Mouse (Mus musculus) limb, embryonic 14.5 days (tissue): ENCODE results near the gene Krtap10-10. TPM values are rescaled to one million over a fixed set of nuclear protein-coding genes. Genes with fewer than 3 reads are reported as not detected.
"Not testable (repeated sequence)": the region's sequence is repeated elsewhere in the genome, so short reads cannot be mapped to it uniquely, and the experiment has no call there.

Source experiments
- ATAC-seq: fragments of 200-750 bp; cut with Nextera tagmentation; 2 replicates; pipeline ENCODE4 v1.8.0; 2017; ENCODE audit warnings: low read depth, moderate number of reproducible peaks, moderate TSS enrichment; ENCODE audit not compliant: low FRiP score
- DNase-seq: peaks from one replicate; pipeline ENCODE4 v3.0.0-alpha.2; 2015; ENCODE audit warnings: low spot score
- H3K27ac ChIP-seq: fragments of 300-500 bp; sonication (generic); replicated peaks from 2 replicates; pipeline ENCODE4 v1.5.1; 2014; ENCODE audit warnings: low read depth, mild to moderate bottlenecking, low read length, moderate library complexity, mixed read lengths
- H3K27me3 ChIP-seq: fragments of 300-500 bp; sonication (generic); 2 replicates; pipeline ENCODE4 v1.6.1; 2014; ENCODE audit warnings: low read length, mixed read lengths; ENCODE audit not compliant: control insufficient read depth, insufficient read depth
- H3K36me3 ChIP-seq: fragments of 300-500 bp; sonication (generic); 2 replicates; pipeline ENCODE4 v1.6.1; 2014; ENCODE audit warnings: mild to moderate bottlenecking, low read length, moderate library complexity, mixed read lengths; ENCODE audit not compliant: control insufficient read depth, insufficient read depth
- H3K4me1 ChIP-seq: fragments of 300-500 bp; sonication (generic); 2 replicates; pipeline ENCODE4 v1.6.1; 2014; ENCODE audit warnings: antibody characterized with exemption, low read length, mixed read lengths; ENCODE audit not compliant: control insufficient read depth, insufficient read depth
- H3K4me2 ChIP-seq: fragments of 300-500 bp; sonication (generic); replicated peaks from 2 replicates; pipeline ENCODE4 v1.6.1; 2014; ENCODE audit warnings: low read depth, mild to moderate bottlenecking, low read length, moderate library complexity; ENCODE audit not compliant: severe bottlenecking
- H3K4me3 ChIP-seq: fragments of 300-500 bp; sonication (generic); replicated peaks from 2 replicates; pipeline ENCODE4 v1.5.1; 2014; ENCODE audit warnings: low read length
- H3K9ac ChIP-seq: fragments of 300-500 bp; sonication (generic); 2 replicates; pipeline ENCODE4 v1.6.1; 2014; ENCODE audit warnings: mild to moderate bottlenecking, low read depth, low read length, moderate library complexity; ENCODE audit not compliant: severe bottlenecking
- H3K9me3 ChIP-seq: fragments of 300-500 bp; sonication (generic); 2 replicates; pipeline ENCODE4 v1.6.1; 2016; ENCODE audit warnings: low read length; ENCODE audit not compliant: control insufficient read depth
- POLR2A ChIP-seq: fragments of 200-500 bp; IDR thresholded peaks from 2 replicates; pipeline ENCODE4 v1.8.0; 2012; ENCODE audit warnings: inconsistent platforms, mild to moderate bottlenecking, moderate library complexity, borderline replicate concordance; ENCODE audit not compliant: insufficient read depth, insufficient read length; ENCODE audit errors: extremely low read depth
- WGBS: fragments of 180-500 bp; shearing (Covaris S2); extraction: QIAGEN DNeasy Blood & Tissue Kit; methylation state at CpG from one replicate; pipeline ENCODE4 v1.1.7; 2014; 5-methylcytosine and 5-hydroxymethylcytosine counted together
- polyA plus RNA-seq, 2 experiments: library from polyadenylated mRNA; depleted of rRNA in 1 of 2; stranded (reverse) in 1 of 2; unstranded in 1 of 2; fragments of >200 nt; fragmentation: Nextera tagmentation in 1 of 2; extraction: Ambion mirVana in 1 of 2; gene quantifications; 2 replicates each; pipeline versions ENCODE4 v1.2.1 to v1.2.3; 2012 to 2014

Gene Krtap10-10
- polyA plus RNA-seq (2012; rRNA removed), result 0.08 and 0.14 TPM in 2 replicates
- polyA plus RNA-seq (2014; fragmentation: Nextera tagmentation; extraction: Ambion mirVana), result not detected in 2 replicates

DNA sequence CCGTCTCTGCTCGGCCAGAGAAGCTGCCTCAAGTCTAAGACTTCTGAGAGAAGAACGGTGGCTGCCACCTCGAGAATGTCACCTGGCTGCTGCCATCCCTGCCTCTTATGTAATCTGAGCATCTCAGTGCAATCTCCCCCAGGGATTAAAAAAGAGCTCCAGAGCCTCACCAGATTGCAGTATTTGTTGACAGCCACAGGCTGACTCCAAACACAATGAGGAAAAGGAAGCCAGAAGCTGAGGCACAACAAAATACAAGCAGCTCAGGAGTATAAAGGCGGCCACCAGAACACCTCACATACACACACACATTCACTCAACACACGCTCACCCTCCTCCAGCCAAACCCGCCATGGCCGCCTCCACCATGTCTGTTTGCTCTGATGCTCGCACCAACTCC lies at the start of gene Krtap10-10:
Krtap10-10 (plus strand) TSS at position 301 of the 400 bp plus-strand sequence.
- no peaks in the 10 kb centered on the region for H3K9me3 ChIP-seq

DNA sequence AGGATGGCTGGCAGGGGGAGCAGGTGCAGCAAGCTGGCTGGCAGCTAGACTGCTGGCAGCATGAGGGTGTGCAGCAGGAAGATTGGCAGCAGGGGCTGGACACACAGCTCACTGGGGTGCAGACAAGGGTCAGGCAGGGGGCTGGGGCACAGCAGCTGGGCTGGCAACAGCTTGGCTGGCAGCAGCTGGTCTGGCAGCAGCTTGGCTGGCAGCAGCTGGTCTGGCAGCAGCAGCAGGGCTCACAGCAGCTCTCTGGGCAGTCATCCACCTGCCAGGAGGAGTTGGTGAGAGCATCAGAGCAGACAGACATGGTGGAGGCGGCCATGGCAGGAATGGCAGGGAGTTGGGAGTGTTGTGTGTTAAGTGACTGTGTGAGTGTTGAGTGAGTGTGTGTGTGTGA lies 47.9 kb upstream of the Krtap10-10 start, which contains the start of gene Gm7137:
Gm7137 (minus strand) TSS at position 325 of the 400 bp plus-strand sequence.
- DNase-seq, H3K9ac ChIP-seq, H3K4me2 ChIP-seq, ATAC-seq, H3K27me3 ChIP-seq, H3K4me1 ChIP-seq, H3K9me3 ChIP-seq, H3K27ac ChIP-seq, H3K4me3 ChIP-seq, H3K36me3 ChIP-seq: not testable (repeated sequence)
- no CpG with 5 or more reads among the region's 1 CpGs for WGBS

More for the DNA sequence above, at the start of gene Krtap10-10:
- Histone ChIP-seq H3K36me3 (no peaks in the 10 kb centered on the region), H3K27ac (no peak within 1 kb of the TSS), H3K4me3 (no peak within 1 kb of the TSS), H3K27me3 (no peaks in the 10 kb centered on the region), H3K9ac (no peak within 1 kb of the TSS), H3K4me1 (no peaks in the 10 kb centered on the region), H3K4me2 (no peak within 1 kb of the TSS)
- ATAC-seq (no peak), DNase-seq (no peak)
- TF ChIP-seq POLR2A, result no peak
- 64% methylated on average over 8 of the region's 9 CpGs for WGBS

DNA sequence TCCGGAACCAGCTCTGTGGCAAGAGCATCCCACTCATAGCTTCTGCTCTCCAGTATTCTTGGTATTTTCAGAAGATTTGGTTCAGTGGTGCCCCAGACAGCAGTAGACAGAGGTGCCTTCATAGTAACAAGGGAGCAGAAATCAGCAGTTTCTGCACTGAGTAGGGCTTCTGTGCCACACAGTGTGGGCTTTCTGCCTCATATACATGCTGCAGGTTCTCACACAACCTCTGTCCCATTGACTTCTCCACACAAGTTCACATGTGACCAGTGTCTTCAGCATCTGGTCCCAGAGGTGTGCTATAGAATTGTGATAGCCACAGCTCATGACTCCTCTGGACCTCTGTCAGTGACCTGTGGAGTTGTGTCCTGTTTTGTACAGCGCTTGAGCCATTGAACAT lies 47.1 kb upstream of the Krtap10-10 start:
- 69% methylated on average over 2 of the region's 2 CpGs for WGBS
- H3K36me3 ChIP-seq, result no peaks in the 10 kb centered on the region
- no peaks in the 10 kb centered on the region for H3K27me3 ChIP-seq
- H3K27ac ChIP-seq, result no peak overlapping the region
- DNase-seq (no peak), ATAC-seq (no peak)
- no peak overlapping the region for H3K4me3 ChIP-seq
- H3K9me3 ChIP-seq, result no peaks in the 10 kb centered on the region
- no peak for TF ChIP-seq POLR2A
- H3K9ac ChIP-seq, result no peak overlapping the region
- H3K4me1 ChIP-seq, result no peaks in the 10 kb centered on the region
- H3K4me2 ChIP-seq, result no peak overlapping the region

DNA sequence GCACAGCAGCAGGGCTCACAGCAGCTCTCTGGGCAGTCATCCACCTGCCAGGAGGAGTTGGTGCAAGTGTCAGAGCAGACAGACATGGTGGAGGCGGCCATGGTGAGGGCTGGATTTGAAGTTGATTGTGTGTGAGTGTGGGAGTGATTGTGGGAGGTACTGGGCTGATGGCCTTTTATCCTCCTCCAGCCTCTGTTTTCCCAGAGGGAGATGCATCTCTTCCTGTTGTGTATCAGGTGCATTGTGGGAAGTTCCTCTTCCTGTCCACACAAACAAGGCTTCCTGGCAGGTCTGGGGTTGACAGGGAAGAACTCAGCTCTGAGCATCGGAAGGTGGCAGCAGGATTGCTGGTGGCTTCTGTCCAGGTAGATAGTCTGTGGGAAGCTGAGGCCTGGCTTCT lies 40.8 kb upstream of the Krtap10-10 start, which contains the start of gene Gm9639:
Gm9639 (minus strand) TSS at position 101 of the 400 bp plus-strand sequence.
- Histone ChIP-seq H3K4me2 (no peak within 1 kb of the TSS), H3K36me3 (no peaks in the 10 kb centered on the region), H3K9me3 (no peaks in the 10 kb centered on the region), H3K27me3 (no peaks in the 10 kb centered on the region), H3K27ac (no peak within 1 kb of the TSS), H3K4me3 (no peak within 1 kb of the TSS), H3K4me1 (peaks cover 6% of the 10 kb centered on the region; the same call in 1 of the 2 replicates), H3K9ac (no peak within 1 kb of the TSS)
- WGBS, result 54% methylated on average over 2 of the region's 2 CpGs
- TF ChIP-seq POLR2A, result no peak
- DNase-seq (no peak), ATAC-seq (no peak)

DNA sequence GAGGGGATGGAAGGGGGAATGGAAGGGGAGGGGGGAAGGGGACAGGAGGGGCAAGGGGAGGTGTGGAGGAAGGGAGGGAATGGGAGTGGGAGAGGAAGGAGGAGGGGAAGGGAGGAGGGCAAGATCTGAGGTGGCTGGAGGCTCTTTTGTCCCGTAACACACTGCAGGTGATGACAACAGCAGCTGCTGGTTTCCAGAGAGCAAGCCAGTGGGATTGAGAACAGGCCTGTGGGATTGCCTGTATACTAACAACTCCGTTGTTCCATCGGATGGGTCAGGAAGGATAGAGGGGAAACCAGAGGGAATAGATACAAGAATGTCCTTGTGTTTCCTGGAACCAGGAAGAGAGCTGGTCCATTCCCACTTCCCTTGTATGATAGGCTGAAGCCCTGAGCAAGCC lies 38.1 kb upstream of the Krtap10-10 start:
- H3K27me3 ChIP-seq, result no peaks in the 10 kb centered on the region
- no peaks in the 10 kb centered on the region for H3K9me3 ChIP-seq
- H3K9ac ChIP-seq, result no peak overlapping the region
- H3K4me1 ChIP-seq, result peaks cover 6% of the 10 kb centered on the region; the same call in 1 of the 2 replicates
- no peak overlapping the region for H3K4me2 ChIP-seq
- no peak overlapping the region for H3K27ac ChIP-seq
- DNase-seq (no peak), ATAC-seq (no peak)
- no peak for TF ChIP-seq POLR2A
- no peaks in the 10 kb centered on the region for H3K36me3 ChIP-seq
- 12% methylated on average over 3 of the region's 3 CpGs for WGBS
- no peak overlapping the region for H3K4me3 ChIP-seq

DNA sequence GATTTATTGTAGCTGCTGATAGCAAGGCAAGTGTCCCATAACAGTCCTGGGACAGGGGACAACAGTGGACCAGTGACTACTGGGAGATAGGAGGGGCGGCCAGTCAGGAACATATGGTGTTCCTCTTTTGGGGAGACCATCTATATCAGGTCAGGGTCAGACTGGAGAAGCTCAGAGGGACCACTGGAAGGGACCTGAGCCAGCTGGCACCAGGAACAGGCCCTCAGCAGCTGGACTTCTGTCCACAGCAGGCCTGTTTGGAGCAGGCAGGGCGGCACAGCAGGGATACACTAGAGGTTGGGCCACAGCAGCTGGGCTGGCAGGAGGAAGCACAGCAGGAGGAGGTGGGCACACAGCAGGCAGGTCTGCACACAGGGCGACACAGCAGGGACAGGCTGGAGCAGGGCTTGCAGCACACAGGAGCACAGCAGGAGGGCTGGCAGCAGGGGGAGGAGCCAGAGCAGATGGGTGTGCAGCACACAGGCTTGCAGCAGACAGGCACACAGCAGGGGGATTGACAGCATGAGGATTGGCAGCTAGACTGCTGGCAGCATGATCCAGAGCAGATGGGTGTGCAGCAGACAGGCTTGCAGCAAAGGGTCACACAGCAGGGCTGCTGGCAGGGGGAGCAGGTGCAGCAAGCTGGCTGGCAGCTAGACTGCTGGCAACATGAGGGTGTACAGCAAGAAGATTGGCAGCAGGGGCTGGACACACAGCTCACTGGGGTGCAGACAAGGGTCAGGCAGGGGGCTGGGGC lies 37.4 kb upstream of the Krtap10-10 start:
- not testable (repeated sequence) for H3K4me3 ChIP-seq, ATAC-seq, H3K36me3 ChIP-seq, H3K27me3 ChIP-seq, H3K9ac ChIP-seq, H3K27ac ChIP-seq, H3K4me2 ChIP-seq, H3K9me3 ChIP-seq, DNase-seq, H3K4me1 ChIP-seq
- WGBS, result 53% methylated on average over 2 of the region's 3 CpGs
